Mouse (Mus musculus) neural tube, embryonic 12.5 days (tissue): ENCODE measurements around the gene Acvr1. TPM values are rescaled to one million over a fixed set of nuclear protein-coding genes. Genes with fewer than 3 reads are reported as not detected.

Experiments
- ATAC-seq: fragments of 200-750 bp; cut with Nextera tagmentation; 2 replicates; pipeline ENCODE4 v1.8.0; 2017; ENCODE audit warnings: low read depth, mild to moderate bottlenecking, moderate TSS enrichment, moderate library complexity; ENCODE audit not compliant: low FRiP score
- H3K27ac ChIP-seq: fragments of 300-500 bp; sonication (generic); 2 replicates; pipeline ENCODE4 v1.5.1; 2016
- H3K27me3 ChIP-seq: fragments of 300-500 bp; sonication (generic); replicated peaks from 2 replicates; pipeline ENCODE4 v1.6.1; 2016; ENCODE audit warnings: mild to moderate bottlenecking
- H3K36me3 ChIP-seq: fragments of 300-500 bp; sonication (generic); 2 replicates; pipeline ENCODE4 v1.6.1; 2016; ENCODE audit warnings: mild to moderate bottlenecking
- H3K4me1 ChIP-seq: fragments of 300-500 bp; sonication (generic); 2 replicates; pipeline ENCODE4 v1.6.1; 2016
- H3K4me2 ChIP-seq: fragments of 300-500 bp; sonication (generic); replicated peaks from 2 replicates; pipeline ENCODE4 v1.6.1; 2016; ENCODE audit warnings: mild to moderate bottlenecking
- H3K4me3 ChIP-seq: fragments of 300-500 bp; sonication (generic); 2 replicates; pipeline ENCODE4 v1.5.1; 2016
- H3K9ac ChIP-seq: fragments of 300-500 bp; sonication (generic); 2 replicates; pipeline ENCODE4 v1.6.1; 2016; ENCODE audit warnings: mild to moderate bottlenecking
- H3K9me3 ChIP-seq: fragments of 300-500 bp; sonication (generic); 2 replicates; pipeline ENCODE4 v1.6.1; 2016; ENCODE audit warnings: mild to moderate bottlenecking
- WGBS: fragments of 180-500 bp; shearing (Covaris S2); methylation state at CpG from one replicate; pipeline ENCODE4 v1.1.7; 2016; 5-methylcytosine and 5-hydroxymethylcytosine counted together
- polyA plus RNA-seq: library from polyadenylated mRNA; unstranded; fragments of >200 nt; fragmentation: Nextera tagmentation; extraction: Ambion mirVana; gene quantifications from 2 replicates; pipeline ENCODE4 v1.2.1, GENCODE M21; 2016

The Acvr1 gene
- polyA plus RNA-seq, 1 experiment from 2014 or later = 4.6 TPM

GRCm38 (mm10) chr2:58357068-58357413, 209.9 kb downstream of the Acvr1 start:
- H3K27ac ChIP-seq = no peak overlapping the region
- peak; percentile 69 for ATAC-seq
- H3K36me3 ChIP-seq = no peaks in the 10 kb centered on the region
- peak overlapping the region; percentile 99 for H3K4me2 ChIP-seq
- peaks cover 15% of the 10 kb centered on the region for H3K27me3 ChIP-seq
- H3K4me3 ChIP-seq = peak overlapping the region; percentile 53
- WGBS = under 1% methylated on average over 7 of the region's 7 CpGs
- peaks cover 11% of the 10 kb centered on the region for H3K4me1 ChIP-seq
- no peaks in the 10 kb centered on the region for H3K9me3 ChIP-seq
- 0 out of 2 replicates have a peak overlapping the region, but pooled peaks have one; percentile 41 for H3K9ac ChIP-seq

GRCm38 (mm10) chr2:58354389-58354788, 212.6 kb downstream of the Acvr1 start:
- 87% methylated on average over 3 of the region's 3 CpGs for WGBS
- no peak overlapping the region for H3K4me3 ChIP-seq
- no peak overlapping the region for H3K9ac ChIP-seq
- H3K4me1 ChIP-seq = peaks cover 11% of the 10 kb centered on the region
- H3K27ac ChIP-seq = no peak overlapping the region
- no peak overlapping the region for H3K4me2 ChIP-seq
- peaks cover 15% of the 10 kb centered on the region for H3K27me3 ChIP-seq
- no peaks in the 10 kb centered on the region for H3K36me3 ChIP-seq
- no peaks in the 10 kb centered on the region for H3K9me3 ChIP-seq
- no peak for ATAC-seq

DNA sequence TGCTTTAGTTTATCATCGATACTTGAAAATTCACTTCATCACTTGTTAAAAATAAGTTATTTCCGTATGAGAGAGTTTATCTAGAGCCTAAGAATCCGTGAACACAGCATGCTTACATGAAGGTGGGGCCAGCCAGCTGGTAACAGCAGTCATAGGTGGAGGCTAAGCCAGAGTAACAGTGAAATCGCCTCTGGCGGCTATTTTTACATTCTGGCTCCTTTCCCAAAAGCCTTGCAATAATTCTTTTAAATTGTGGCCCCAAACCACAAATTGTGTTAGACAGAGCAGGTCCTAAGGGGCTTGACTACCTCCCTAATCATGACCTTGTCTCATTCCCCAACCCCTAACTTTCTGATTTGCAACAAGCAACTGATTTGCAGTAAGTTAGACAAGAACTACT, 214.1 kb downstream of the Acvr1 start:
- H3K27ac ChIP-seq = no peak overlapping the region
- no peak overlapping the region for H3K4me2 ChIP-seq
- H3K36me3 ChIP-seq = no peaks in the 10 kb centered on the region
- no peak for ATAC-seq
- peaks cover 10% of the 10 kb centered on the region for H3K4me1 ChIP-seq
- H3K27me3 ChIP-seq = peaks cover 12% of the 10 kb centered on the region
- WGBS = 78% methylated on average over 5 of the region's 5 CpGs
- H3K4me3 ChIP-seq = no peak overlapping the region
- no peak overlapping the region for H3K9ac ChIP-seq
- no peaks in the 10 kb centered on the region for H3K9me3 ChIP-seq

DNA sequence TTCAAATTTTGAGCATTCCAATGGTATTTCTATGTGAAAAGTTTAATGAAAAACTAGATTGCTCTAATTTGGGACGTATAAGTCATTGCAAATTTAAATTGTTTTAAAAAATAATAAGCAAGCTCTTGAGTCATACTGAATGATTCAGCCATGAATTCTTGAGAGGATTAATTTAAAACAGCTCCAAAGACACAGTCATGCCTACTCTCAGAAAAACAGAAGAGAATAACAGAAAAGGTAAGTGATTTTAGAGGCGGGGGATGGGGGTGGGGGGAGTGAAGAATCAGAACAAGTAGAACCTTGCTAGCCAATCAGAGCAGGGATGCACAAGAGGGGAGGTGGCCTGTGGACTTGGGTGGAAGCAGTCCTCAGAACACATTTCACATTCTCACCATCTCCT, 216.3 kb downstream of the Acvr1 start:
- no peaks in the 10 kb centered on the region for H3K4me1 ChIP-seq
- no peak for ATAC-seq
- no peaks in the 10 kb centered on the region for H3K9me3 ChIP-seq
- no peak overlapping the region for H3K27ac ChIP-seq
- no peaks in the 10 kb centered on the region for H3K36me3 ChIP-seq
- 85% methylated on average over 2 of the region's 2 CpGs for WGBS
- H3K9ac ChIP-seq = no peak overlapping the region
- H3K27me3 ChIP-seq = no peaks in the 10 kb centered on the region; the same call in 1 of the 2 replicates
- H3K4me2 ChIP-seq = no peak overlapping the region
- no peak overlapping the region for H3K4me3 ChIP-seq

Other genes with a start within 250 kb of the Acvr1 start
- 0.20 TPM in 2 replicates for gene Acvr1c, start 209.3 kb downstream of the Acvr1 start, polyA plus RNA-seq
- 0.28 TPM in 1 of 2 replicates, not detected in the other for gene Gm17409, start 97.0 kb downstream of the Acvr1 start, polyA plus RNA-seq
- 9.2 and 11.1 TPM in 2 replicates for gene Upp2, start 141 bp upstream of the Acvr1 start, polyA plus RNA-seq